Mouse (Mus musculus) layer of hippocampus, adult 8-10 months (tissue): ENCODE measurements at regions not wholly inside any gene's neighbourhood (a gene's known extent, or its start where the extent isn't known, plus 50 kb on each side); places are given as distances from the start of the nearest gene placed in this dataset.
"Not testable (repeated sequence)": the region's sequence is repeated elsewhere in the genome, so short reads cannot be mapped to it uniquely, and the experiment has no call there.

ENCODE experiments used
- DNase-seq, 2 experiments: peaks; one replicate each; pipeline ENCODE4 v3.0.0; 2022; ENCODE audit warnings: low spot score in 2 of 2

GRCm38 (mm10) chr2:17898780-17899179 is 98.0 kb downstream of the H2al2a start:
- no peak for DNase-seq

GRCm38 (mm10) chr2:17896036-17896435 is 100.7 kb downstream of the H2al2a start:
- DNase-seq, result no peak

- not testable (repeated sequence) for DNase-seq
Measured at GRCm38 (mm10) chr2:17892661-17893060, 104.1 kb downstream of the H2al2a start.

GRCm38 (mm10) chr2:17887699-17888098 is 109.1 kb downstream of the H2al2a start:
- DNase-seq, result no peak

GRCm38 (mm10) chr2:17882389-17882788 is 114.4 kb downstream of the H2al2a start:
- no peak for DNase-seq

GRCm38 (mm10) chr2:17880800-17881717 is 115.7 kb downstream of the H2al2a start:
- no peak for DNase-seq

- DNase-seq, result no peak
Measured at GRCm38 (mm10) chr2:17877901-17878300, 118.9 kb downstream of the H2al2a start.

GRCm38 (mm10) chr2:17876942-17877341 is 119.8 kb downstream of the H2al2a start:
- no peak for DNase-seq

- no peak for DNase-seq
Measured at GRCm38 (mm10) chr2:17876155-17876554, 120.6 kb downstream of the H2al2a start.

GRCm38 (mm10) chr2:17870562-17870961 is 126.2 kb downstream of the H2al2a start:
- no peak for DNase-seq

- DNase-seq, result no peak
Measured at GRCm38 (mm10) chr2:17868145-17868544, 128.6 kb downstream of the H2al2a start.

- DNase-seq, result peak in 1 of 2 experiments; percentile 37
Measured at GRCm38 (mm10) chr2:17867341-17867740, 129.4 kb downstream of the H2al2a start.

GRCm38 (mm10) chr2:17861765-17862495 is 130.7 kb upstream of the Nebl start:
- DNase-seq, result no peak

- no peak for DNase-seq
Measured at GRCm38 (mm10) chr2:17860922-17861559, 129.8 kb upstream of the Nebl start.

GRCm38 (mm10) chr2:17859234-17859633 is 128.0 kb upstream of the Nebl start:
- DNase-seq, result no peak

GRCm38 (mm10) chr2:17858326-17858725 is 127.1 kb upstream of the Nebl start:
- DNase-seq, result no peak

GRCm38 (mm10) chr2:17855566-17856264 is 124.5 kb upstream of the Nebl start:
- DNase-seq, result peak in 1 of 2 experiments; percentile 33

GRCm38 (mm10) chr2:17854088-17854487 is 122.8 kb upstream of the Nebl start:
- no peak for DNase-seq

- DNase-seq, result no peak
Measured at GRCm38 (mm10) chr2:17853500-17854011, 122.3 kb upstream of the Nebl start.

- no peak for DNase-seq
Measured at GRCm38 (mm10) chr2:17852740-17853499, 121.7 kb upstream of the Nebl start.
